Mouse (Mus musculus) T-cell, adult 2 months (primary cell): ENCODE data around the gene Sarnp.

ENCODE experiments used
- DNase-seq: peaks from one replicate; pipeline ENCODE4 v3.0.0; 2022; ENCODE audit warnings: low spot score

Sarnp gene

DNA sequence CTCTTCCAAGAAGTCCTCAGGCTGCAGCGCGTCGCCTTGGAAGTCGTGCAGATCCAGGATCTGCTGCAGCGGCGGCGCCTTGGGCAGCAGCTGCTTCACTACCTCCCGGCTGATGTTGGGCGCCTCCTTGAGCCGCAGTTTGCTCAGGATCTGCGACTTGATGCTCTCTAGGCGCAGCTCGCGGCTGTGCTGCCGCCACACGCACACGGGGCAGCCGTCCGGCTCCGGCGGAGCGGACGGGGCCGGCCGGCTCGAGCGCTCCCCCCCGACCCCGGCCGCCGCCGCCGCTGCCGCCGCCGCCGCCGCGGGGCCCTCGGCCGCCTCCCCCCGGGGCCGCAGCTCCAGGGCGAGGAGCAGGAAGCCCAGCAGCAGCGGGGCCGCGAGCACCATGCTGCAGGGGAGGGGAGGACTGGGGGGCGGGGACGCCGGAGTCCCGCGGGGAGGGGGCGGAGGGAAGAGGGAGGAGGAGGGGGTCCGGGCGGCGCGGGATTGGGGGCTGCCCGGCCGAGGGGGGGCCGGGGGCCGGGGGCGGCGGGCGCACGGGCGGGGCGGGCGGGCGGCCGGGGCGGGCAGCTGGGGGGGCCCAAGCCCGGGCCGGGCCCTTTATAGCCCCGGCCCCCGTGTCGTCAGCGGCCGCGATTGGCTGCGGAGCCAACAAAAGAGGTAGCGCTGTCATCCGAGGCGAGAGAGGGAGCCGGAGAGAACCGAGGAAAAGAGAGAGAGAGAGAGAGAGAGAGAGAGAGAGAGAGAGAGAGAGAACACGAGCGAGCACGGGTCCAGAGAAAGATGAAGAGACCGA, 74.4 kb downstream of the Sarnp start, which contains the start of gene Gdf11:
Gdf11 (minus strand) TSS at position 423 of the 799 bp plus-strand sequence.
- peak; percentile 60 for DNase-seq

DNA sequence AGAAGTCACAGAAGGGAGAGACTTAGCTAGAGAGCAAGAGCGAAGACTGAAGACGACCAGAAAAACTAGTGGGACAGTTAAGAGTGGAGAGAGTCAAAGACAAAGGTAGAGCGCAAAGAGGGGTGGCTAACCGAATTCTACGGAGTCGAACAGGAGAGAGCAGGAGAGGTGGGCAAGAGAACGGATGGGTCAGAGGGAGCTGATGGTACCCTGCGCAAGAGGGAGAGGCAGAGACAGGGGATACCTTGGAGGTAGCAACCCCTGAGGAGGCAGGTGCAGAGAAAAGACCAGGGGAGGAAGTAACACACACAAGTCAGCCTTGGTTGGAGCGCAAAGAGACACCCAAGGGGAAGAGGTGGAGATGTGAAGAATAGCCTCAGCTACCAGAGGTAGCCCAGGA, 75.1 kb downstream of the Sarnp start:
- peak; percentile 24 for DNase-seq

DNA sequence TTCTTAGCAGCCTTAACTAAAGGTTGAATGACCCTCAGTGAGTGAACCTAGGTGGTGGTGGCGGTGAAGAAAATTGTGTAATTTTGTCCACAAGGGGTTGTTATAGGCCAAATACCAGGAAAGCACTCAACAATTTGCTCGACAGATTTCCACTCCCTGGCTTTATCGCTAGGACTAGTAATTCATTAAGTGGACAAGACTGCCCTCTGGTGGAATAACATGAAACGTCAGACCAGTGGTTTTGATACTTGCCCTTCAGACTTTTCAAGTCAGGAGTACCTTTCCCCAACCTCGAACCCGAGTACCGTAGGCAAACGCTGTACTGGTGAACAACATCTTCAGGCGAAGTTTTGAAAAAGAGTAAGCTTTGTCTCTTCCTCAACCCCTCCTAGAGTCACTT, 78.3 kb downstream of the Sarnp start:
- peak; percentile 76 for DNase-seq

DNA sequence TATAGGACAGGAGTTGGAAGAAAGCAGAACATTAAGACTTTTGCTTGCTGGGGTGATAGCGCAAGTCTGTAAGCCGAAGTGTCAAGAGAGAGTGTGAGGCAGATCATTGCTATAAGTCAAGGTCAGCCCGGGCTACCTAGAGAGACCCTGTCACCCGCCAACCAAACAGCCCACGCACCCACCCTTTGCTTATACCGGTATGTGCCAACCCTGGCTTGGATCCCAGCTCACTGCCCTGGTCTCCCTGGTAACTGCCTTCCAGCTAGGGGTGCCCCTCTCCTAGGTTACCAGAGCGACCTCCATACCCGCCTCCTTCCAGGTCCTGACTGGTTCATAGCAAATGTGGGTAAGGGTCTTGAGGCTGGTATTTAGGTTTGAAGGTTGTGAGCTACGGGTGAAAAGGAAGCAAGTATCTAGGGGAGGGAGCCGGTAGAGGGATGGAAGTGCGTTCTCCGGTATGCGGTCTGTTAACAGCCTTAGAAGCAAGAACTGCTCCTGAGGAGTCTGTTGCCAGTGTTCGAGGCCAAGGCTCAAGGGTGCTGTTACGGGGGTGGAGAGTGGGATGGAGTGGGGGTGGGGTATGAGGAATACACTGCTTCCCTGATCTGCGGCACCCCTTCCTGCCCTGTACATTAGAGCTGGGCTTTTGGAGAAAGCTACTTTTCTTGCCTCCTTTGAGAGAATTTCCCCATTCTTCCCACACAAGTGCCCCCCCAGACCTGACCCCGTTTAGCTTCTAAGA, 79.0 kb downstream of the Sarnp start:
- DNase-seq: no peak

DNA sequence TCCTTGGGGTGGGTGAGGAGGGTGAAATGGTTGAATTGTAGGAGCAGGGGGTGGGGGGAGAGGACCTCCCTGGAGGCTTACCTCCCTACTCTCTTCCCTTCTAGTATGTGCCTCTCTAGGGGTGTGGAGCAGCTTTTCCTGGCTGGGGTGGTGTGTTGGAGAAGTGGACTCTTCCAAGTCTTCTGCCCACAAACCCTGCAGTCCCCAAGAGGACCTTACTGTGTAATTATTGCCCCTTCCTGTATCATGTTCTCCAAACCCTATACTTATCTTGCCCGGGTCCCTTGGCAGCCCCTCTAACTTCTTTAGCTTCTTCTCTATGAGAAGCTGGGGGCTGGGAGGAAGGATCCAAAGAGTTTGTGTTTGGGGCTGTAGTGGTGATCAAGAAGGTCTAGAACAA, 79.7 kb downstream of the Sarnp start:
- DNase-seq: no peak

DNA sequence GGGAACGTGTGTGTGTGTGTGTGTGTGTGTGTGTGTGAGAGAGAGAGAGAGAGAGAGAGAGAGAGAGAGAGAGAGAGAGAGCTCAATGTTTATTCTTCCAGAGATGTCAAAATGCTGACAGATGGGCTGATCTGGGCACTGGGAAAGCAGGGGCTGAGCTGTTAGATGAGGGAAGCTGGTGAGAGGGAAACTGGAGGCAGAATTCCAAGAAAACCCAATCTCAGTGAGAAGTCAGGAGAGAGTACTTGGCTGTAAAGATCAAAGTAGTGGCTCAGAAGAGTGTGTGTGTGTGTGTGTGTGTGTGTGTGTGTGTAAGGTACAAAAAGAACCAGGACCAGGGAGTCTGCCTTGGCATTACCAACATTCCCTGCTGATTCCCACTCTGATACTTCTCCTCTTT, 80.4 kb downstream of the Sarnp start:
- no peak for DNase-seq

DNA sequence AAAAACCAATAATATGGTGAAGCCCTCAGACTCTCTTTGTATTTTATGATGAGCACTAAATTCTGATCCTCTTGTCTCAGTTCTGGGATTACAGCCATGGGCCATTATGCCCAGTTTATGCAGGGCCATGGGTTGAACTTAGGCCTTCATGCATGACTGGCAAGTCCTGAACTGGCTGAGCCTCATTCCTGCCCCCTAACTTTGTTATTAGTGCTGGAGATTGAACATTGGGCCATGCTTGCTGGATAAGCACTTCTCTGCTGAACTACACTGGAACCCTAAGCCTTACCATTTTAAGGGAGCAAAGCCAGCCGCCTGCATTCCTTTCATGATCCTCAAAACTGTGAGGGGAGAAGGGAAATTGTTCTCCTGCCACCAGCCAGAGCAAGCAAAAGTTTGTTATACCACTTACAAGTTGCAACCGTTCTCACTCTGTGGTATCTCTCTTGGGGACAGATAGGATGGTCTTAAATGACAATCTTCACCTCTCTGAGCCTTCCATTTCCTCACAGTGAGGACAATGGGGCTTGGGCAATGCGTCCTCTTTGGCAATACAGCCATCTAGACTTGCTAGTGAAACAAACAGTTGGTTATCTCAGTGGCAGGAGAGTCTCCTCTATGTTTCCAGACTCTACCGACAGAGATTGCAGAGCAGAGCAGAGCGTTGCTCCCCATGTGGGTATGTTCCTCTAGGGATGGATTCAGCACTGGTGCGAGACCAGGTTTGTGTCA, 82.8 kb downstream of the Sarnp start:
- DNase-seq: no peak

DNA sequence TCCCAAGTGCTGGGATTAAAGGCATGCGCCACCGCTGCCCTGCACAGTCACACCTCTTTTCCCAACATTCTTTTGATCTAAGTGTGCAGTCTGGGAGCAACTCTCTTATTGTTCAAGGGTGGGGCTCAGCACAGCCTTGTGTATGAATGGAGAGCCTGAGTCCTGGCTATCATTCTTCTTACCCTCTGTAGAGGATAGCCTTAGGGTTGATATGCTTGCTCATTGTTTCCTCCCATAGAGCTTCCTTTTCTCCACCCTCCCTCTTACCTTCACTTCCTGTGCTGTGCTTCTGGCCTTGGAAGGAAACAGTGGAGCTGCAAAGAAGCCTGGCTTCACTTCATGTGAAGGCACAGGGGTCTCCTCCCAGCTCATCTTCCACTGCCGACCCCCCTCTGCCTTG, 83.6 kb downstream of the Sarnp start, which contains the start of gene Cd63:
Cd63 (plus strand) TSS at position 292 of the 400 bp plus-strand sequence.
- DNase-seq: no peak

DNA sequence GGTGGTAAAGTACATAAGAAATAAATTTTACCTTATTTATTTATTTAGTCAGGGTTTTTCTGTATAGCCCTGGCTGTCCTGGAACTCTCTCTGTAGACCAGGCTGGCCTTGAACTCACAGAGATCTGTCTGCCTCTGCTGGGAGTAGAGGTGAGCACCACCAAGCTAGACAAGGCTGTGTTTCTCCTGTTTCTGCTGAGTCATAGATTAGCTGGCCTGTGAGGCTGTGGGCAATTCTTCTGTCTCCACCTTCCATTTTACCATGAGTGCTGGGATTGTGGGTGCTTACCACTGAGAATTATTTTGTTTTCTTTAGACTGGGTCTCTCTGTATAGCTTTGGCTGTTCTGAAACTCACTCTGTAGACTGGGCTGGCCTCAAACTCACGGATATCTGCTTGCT, 84.3 kb downstream of the Sarnp start:
- DNase-seq: no peak

DNA sequence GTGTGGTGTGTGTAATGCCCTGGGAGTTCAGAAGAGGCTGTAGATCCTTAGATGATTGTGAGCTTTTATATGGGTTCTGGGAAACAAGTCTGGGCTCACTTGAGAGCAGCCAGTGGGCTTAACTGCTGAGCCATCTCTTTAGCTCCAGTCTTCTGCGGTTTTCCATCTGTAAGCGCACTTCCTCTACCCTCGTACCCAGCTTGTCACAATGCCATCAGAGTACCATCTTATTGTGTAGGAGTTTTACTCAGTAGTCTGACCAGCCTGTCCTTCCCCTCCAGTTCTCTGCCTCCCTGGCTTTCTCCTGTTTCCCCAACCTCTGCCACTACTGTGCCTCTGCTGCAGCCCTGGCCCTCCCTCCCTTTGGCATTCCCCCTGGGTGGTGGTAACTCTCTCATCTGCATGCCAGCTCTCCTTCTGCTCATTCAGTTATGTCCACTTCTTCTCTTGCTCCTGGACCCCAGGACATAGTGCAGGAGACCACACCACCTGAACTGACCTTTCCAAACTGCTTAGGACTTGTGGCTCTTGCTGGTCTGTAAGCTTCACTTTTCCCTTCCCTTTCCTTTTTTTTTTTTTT, 85.4 kb downstream of the Sarnp start:
- DNase-seq: no peak

DNA sequence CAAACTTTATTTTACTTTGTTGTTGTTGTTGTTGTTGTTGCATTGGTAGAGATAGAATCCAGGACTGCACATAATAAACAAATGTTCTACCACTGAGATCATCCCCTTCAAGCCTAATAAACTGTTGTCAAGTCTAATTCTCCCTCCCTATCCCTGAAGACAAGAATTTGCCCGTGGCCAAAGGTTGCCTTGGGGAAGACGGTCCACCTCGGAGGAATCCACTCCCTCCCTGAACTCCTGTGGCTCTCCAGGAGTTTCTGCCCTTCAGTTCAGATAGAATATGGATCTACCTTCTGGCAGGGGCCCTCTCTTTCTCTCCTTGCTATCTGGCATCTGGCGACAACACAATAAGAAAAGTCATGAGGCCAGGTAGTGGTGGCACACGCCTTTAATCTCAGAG, 87.7 kb downstream of the Sarnp start:
- no peak for DNase-seq

DNA sequence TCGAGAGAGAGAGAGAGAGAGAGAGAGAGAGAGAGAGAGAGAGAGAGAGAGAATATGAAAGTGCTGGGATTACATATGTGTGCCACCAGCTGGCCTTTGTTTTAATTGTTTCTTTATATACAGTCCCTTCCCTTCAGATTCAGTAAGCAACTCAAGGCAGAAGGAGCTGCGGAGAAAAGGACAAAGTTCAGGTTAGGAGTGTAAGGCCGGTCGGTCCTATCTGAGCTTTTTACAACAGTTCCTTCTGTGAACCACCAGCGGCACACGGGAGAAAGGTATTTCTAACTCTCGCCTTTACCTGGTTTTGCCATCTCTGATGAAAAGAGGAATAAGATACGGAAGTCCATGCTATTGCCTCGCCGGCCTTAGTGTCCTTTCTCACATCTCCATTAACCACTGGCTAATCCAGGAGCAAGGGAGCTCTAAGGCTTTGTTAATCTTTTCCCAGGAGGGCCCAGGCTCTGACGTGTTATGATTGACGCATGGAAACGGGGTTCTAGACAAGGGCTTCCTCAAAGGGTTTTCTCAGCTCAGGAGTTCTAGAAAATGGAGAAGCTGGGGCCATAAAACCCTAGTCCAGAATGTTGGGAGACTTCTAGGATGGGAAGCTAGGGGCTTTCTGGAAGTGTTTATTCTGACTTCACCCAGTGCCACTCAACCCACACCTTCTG, 91.8 kb downstream of the Sarnp start:
- no peak for DNase-seq

DNA sequence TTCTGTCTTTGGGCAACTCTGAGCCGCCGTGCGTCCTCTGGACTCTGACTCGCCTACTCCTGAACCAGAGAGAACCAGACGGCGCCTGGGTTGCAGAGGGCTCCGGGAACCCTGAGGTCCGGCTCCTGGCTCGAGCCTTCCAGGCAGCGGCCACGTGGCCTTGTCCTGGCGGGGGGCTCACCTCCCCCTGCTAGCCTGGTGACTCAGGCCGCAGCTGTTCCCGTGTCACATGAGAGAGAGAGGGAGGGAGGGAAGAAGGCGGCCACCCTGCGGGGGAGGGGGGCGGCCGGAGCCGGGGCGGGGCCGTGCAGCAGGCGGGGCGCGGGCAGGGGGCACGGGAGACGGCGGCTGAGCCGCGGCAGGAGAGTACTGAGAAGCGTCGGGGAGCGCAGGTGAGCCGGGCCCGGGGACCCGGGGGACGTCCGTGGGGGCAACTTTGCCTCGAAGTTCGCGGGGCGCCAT, 92.5 kb downstream of the Sarnp start:
- DNase-seq: no peak

DNA sequence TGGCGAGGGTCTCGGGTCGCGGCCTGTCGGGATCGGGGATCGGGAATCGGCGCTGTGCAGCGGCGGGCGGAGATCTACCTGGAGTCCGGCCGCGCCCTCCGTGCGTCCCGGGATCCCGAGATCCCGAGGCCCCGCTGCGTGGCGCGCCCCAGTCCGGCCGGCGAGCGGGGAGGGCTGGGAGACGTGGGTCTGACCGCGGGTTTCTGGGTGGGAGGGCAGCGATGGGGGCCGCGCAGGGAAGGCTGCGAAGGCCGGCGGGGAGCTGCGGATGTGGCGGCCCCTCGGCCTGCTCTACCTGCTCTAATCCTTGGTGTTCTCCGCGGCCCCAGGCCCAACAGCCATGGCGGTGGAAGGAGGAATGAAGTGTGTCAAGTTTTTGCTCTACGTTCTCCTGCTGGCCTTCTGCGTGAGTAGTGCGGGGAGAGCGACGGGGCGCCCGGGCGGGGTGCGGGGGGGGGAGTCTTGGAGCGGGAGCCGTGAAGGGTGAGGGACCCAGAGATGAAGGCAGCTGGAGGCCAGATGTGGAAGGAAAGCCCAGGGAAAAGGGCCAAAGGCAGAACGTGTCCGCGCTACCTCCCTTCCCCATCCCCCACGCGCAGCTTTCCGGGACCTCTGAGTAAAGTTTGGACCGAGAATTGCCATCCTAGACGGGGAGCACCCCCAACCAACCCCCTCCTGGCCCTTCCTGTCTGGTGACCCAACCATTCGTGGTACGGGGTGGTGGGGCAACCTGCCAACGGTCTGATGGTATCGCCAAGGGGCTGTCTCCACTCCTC, 93.1 kb downstream of the Sarnp start:
- no peak for DNase-seq

DNA sequence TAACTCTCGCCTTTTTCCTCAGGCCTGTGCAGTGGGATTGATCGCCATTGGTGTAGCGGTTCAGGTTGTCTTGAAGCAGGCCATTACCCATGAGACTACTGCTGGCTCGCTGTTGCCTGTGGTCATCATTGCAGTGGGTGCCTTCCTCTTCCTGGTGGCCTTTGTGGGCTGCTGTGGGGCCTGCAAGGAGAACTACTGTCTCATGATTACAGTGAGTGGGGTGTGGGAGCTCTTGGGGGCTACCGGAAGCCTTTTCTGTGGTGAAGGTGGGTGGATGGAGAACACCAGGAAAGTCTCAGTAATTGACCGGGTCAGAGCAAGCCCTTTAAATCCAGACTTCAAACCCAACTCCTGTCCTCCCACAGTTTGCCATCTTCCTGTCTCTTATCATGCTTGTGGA, 94.3 kb downstream of the Sarnp start:
- no peak for DNase-seq

DNA sequence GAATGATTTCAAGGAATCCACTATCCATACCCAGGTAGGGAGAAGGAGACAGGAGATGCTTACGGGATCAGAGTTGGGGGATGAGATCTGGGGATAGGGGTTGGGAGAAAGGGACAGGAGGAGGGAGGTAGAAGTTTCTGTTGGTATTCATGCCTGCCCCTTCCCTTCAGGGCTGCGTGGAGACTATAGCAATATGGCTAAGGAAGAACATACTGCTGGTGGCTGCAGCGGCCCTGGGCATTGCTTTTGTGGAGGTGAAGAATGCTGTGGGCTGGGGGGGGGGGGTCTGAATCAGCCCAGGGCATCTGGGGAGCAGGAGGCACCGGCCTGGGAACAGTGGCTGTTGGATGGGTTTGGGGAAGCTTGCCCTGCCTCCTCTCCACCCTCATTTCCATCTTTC, 95.1 kb downstream of the Sarnp start:
- DNase-seq: no peak

DNA sequence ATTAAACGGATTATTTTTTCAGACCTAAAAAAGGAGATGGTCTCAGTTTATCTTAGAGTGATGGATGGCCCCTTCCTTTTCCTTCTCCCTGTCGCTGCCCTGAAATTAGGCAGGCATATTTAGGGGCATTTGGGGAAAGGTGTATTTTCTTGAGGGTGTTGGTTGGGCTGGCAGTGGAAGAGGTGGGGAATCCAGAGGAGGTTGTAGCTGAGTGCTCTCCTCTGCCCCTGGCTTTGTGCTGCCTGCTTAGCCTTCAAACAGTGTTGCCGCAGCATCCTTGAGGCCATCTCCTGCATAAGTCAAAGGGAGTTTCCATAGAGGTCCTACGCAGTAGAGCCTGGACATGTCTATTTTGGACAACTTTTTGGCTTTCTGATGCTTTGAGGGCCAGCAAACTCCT, 95.7 kb downstream of the Sarnp start:
- no peak for DNase-seq

DNA sequence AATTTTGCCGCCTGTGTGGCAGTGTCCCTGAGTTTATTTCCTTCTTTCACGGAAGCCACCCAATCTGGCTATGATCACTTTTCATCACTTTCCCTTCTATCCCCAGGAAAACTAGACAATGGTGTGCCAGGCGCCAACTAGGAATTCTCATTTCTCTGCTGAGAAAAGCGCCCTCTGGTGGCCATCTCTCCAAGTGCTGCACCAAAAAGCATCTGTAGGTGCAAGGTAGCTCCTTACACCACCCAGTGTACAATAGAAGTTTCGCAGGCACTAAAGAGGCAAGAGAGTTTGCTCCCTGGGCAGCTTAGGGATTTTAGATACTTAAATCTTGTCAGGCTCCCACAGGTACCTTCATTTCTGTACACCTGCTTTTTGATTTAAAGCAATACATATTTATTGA, 96.1 kb downstream of the Sarnp start:
- DNase-seq: peak; percentile 77

DNA sequence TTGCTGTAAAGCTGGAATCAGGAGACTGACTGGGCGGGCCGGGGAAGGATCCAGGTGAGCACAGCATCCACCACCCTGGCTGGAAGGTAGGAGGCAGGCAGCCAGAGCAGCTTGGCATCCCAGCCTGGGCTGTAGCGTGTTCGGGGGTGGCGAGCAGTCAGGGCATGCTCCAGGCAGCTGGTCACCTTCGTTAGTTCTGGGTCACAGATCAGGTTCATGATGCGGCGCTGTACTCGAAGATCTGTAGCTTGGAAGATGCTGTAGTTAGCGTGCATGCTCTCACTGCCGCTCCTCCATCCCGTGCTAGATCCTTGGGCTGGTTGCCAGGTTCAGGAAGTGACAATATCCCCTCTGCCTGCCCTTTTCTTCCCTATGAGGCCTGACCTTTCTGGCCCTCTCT, 96.6 kb downstream of the Sarnp start:
- no peak for DNase-seq

DNA sequence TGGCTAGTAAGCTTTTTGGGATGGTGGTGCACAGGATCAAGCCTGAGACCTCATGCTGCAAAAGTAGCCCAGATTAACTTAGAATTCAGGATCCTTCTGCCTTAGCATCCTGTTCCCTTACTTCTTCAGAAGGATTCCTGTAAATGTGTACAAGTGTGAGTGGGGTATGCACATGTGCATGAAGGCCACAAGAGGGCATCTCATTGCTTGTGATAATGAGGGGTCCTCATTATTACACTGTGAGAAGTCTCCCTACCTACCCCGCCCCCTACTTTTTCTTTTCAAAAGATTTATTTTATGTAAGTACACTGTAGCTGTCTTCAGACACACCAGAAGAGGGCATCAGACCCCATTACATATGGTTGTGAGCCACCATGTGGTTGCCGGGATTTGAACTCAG, 98.4 kb downstream of the Sarnp start:
- DNase-seq: no peak

DNA sequence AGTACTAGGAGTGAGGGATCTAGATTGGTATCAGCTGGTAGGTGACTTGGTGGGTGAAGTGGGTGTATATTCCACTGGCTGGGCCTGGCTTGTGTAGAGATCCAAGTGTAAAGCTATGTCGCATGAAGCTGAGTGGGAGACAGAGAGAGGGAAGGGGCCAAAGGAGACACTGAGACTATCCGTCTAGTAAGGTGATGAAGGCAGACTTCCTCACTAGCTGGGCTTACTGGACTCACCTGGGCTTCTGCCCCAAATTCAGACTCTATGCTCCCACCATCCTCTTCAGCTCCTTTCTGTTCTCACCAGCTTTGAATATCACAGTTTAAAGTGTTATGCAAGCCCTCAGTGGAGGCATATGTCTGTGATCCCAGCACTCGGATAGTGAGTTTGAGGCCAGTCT, 99.5 kb downstream of the Sarnp start:
- no peak for DNase-seq
